8 mouse cellular contexts compared by ENCODE assay signal in genomic region chr4:32305036-32305615, GRCm38 (mm10).
A peak's percentile ranks its signal among the peaks of the same experiment; 100 is the strongest.
DNase-seq lines count a peak whose midpoint lies in the region; ATAC-seq lines count a peak whose summit lies in the region.

No protein-coding gene starts in this region.

- intact Hi-C loops in heart, postnatal 14 days (cut with DNase I): no loop called here

- no peaks in the 10 kb centered on the region for H3K27me3 ChIP-seq in heart, embryonic 13.5 days (replicated peaks)
- no peaks in the 10 kb centered on the region for H3K27me3 ChIP-seq in hindbrain, embryonic 14.5 days (ENCODE audit: control insufficient read depth, insufficient read depth, low read length)
- no peaks in the 10 kb centered on the region for H3K27me3 ChIP-seq in midbrain, embryonic 13.5 days

- peak overlapping the region; percentile 20 for H3K9ac ChIP-seq in heart, embryonic 13.5 days
- peak overlapping the region; percentile 44; the same call in 1 of the 2 replicates for H3K9ac ChIP-seq in hindbrain, embryonic 14.5 days
- H3K9ac ChIP-seq in midbrain, embryonic 13.5 days (replicated peaks): no peak overlapping the region

- H3K4me2 ChIP-seq in heart, embryonic 13.5 days: peak overlapping the region; percentile 68; the same call in 1 of the 2 replicates
- H3K4me2 ChIP-seq in hindbrain, embryonic 14.5 days (replicated peaks): peak overlapping the region; percentile 20
- 0 out of 2 replicates have a peak overlapping the region, but pooled peaks have one; percentile 33 for H3K4me2 ChIP-seq in midbrain, embryonic 13.5 days (replicated peaks)

- H3K4me1 ChIP-seq in heart, embryonic 13.5 days: peaks cover 82% of the 10 kb centered on the region
- H3K4me1 ChIP-seq in hindbrain, embryonic 14.5 days (replicated peaks; ENCODE audit: control insufficient read depth, insufficient read depth, low read length): peaks cover 63% of the 10 kb centered on the region
- H3K4me1 ChIP-seq in midbrain, embryonic 13.5 days (replicated peaks): peaks cover 65% of the 10 kb centered on the region

- H3K27ac ChIP-seq in heart, embryonic 13.5 days (replicated peaks): peak overlapping the region; percentile 97
- peak overlapping the region; percentile 82 for H3K27ac ChIP-seq in hindbrain, embryonic 14.5 days
- peak overlapping the region; percentile 88 for H3K27ac ChIP-seq in midbrain, embryonic 13.5 days

- DNase-seq in heart, postnatal 14 days: no peak
- peak; percentile 73 for DNase-seq in brain, adult 2 months (ENCODE audit: low read depth, low spot score)
- no peak for DNase-seq in hindbrain, embryonic 14.5 days (ENCODE audit: low spot score)
- DNase-seq in gastrocnemius, adult 18-20 months (ENCODE audit: low spot score): no peak
- DNase-seq in adipocyte (ENCODE audit: low spot score): no peak
- DNase-seq in frontal cortex, postnatal 10 days (ENCODE audit: low spot score in 2 of 2): no peak

- 50% methylated on average over 18 of the region's 18 CpGs for WGBS in heart, embryonic 13.5 days
- 29% methylated on average over 18 of the region's 18 CpGs for WGBS in hindbrain, embryonic 14.5 days
- WGBS in midbrain, embryonic 13.5 days: 47% methylated on average over 18 of the region's 18 CpGs

- H3K9me3 ChIP-seq in heart, embryonic 13.5 days: no peaks in the 10 kb centered on the region
- no peaks in the 10 kb centered on the region for H3K9me3 ChIP-seq in hindbrain, embryonic 14.5 days (ENCODE audit: control insufficient read depth, low read length)
- no peaks in the 10 kb centered on the region for H3K9me3 ChIP-seq in midbrain, embryonic 13.5 days

- H3K36me3 ChIP-seq in heart, embryonic 13.5 days: no peaks in the 10 kb centered on the region
- no peaks in the 10 kb centered on the region for H3K36me3 ChIP-seq in hindbrain, embryonic 14.5 days (replicated peaks; ENCODE audit: control insufficient read depth, insufficient read depth)
- no peaks in the 10 kb centered on the region for H3K36me3 ChIP-seq in midbrain, embryonic 13.5 days

- no peak overlapping the region for H3K4me3 ChIP-seq in heart, embryonic 13.5 days
- no peak overlapping the region for H3K4me3 ChIP-seq in hindbrain, embryonic 14.5 days (replicated peaks; ENCODE audit: low read length)
- H3K4me3 ChIP-seq in midbrain, embryonic 13.5 days (replicated peaks): no peak overlapping the region

- no peak for ATAC-seq in heart, embryonic 13.5 days (ENCODE audit: extremely low read depth, insufficient number of reproducible peaks, low FRiP score, low TSS enrichment)
- no peak for ATAC-seq in hindbrain, embryonic 14.5 days (ENCODE audit: low FRiP score)
- ATAC-seq in midbrain, embryonic 13.5 days: no peak
